Mouse (Mus musculus) liver, adult 2 months (tissue): ENCODE measurements around the gene Gm17482. TPM values are rescaled to one million over a fixed set of nuclear protein-coding genes. Genes with fewer than 3 reads are reported as not detected.

Source experiments
- DNase-seq: peaks from one replicate; pipeline ENCODE4 v3.0.0-alpha.2; 2011; ENCODE audit warnings: low read depth, low spot score; ENCODE audit errors: extremely low read depth
- H3K27ac ChIP-seq: fragments of 200-500 bp; replicated peaks from 2 replicates; pipeline ENCODE4 v1.5.1; 2012; ENCODE audit warnings: low read depth, mild to moderate bottlenecking, control low read depth, inconsistent platforms, low read length; ENCODE audit not compliant: insufficient read depth
- H3K27me3 ChIP-seq: fragments of 200-500 bp; 2 replicates; pipeline ENCODE4 v1.6.1; 2012; ENCODE audit warnings: mild to moderate bottlenecking, moderate library complexity, low read length, inconsistent platforms; ENCODE audit not compliant: control insufficient read depth, insufficient read depth
- H3K36me3 ChIP-seq: fragments of 200-500 bp; 2 replicates; pipeline ENCODE4 v1.6.1; 2012; ENCODE audit warnings: low read length, inconsistent platforms; ENCODE audit not compliant: control insufficient read depth, insufficient read depth
- H3K4me1 ChIP-seq: fragments of 200-500 bp; 2 replicates; pipeline ENCODE4 v1.6.1; 2011; ENCODE audit warnings: low read length; ENCODE audit not compliant: control insufficient read depth, insufficient read depth
- H3K4me3 ChIP-seq: fragments of 200-500 bp; 2 replicates; pipeline ENCODE4 v1.5.1; 2011; ENCODE audit warnings: low read depth, mild to moderate bottlenecking, control low read depth, low read length, moderate library complexity; ENCODE audit not compliant: insufficient read depth
- H3K79me2 ChIP-seq: fragments of 200-500 bp; 2 replicates; pipeline ENCODE4 v1.6.1; 2012; ENCODE audit warnings: inconsistent platforms, mild to moderate bottlenecking, low read length, moderate library complexity; ENCODE audit not compliant: control insufficient read depth, insufficient read depth
- H3K9ac ChIP-seq: fragments of 200-500 bp; 2 replicates; pipeline ENCODE4 v1.6.1; 2012; ENCODE audit warnings: low read depth, mild to moderate bottlenecking, control low read depth, inconsistent platforms, low read length
- CTCF ChIP-seq: fragments of 200-500 bp; IDR thresholded peaks from 2 replicates; pipeline ENCODE4 v1.5.1; 2011; ENCODE audit warnings: low read depth, low read length, control low read depth
- POLR2A ChIP-seq: fragments of 200-500 bp; IDR thresholded peaks from 2 replicates; pipeline ENCODE4 v1.6.1; 2011; ENCODE audit warnings: low read length, control low read depth; ENCODE audit not compliant: insufficient read depth; ENCODE audit errors: extremely low read depth
- WGBS: fragments of 180-500 bp; shearing (Covaris S2); methylation state at CpG from one replicate; pipeline ENCODE4 v1.1.7; 2018; 5-methylcytosine and 5-hydroxymethylcytosine counted together
- polyA plus RNA-seq: library from polyadenylated mRNA; depleted of rRNA; stranded (reverse); fragments of >200 nt; gene quantifications from 2 replicates; pipeline ENCODE4 v1.2.3, GENCODE M21; 2012
- total RNA-seq: library from RNA; depleted of rRNA; stranded (reverse); fragments of >200 nt; gene quantifications from 2 replicates; pipeline ENCODE4 v1.2.3, GENCODE M21; 2014

The Gm17482 gene
- total and polyA plus RNA-seq, 2 experiments = not detected

DNA sequence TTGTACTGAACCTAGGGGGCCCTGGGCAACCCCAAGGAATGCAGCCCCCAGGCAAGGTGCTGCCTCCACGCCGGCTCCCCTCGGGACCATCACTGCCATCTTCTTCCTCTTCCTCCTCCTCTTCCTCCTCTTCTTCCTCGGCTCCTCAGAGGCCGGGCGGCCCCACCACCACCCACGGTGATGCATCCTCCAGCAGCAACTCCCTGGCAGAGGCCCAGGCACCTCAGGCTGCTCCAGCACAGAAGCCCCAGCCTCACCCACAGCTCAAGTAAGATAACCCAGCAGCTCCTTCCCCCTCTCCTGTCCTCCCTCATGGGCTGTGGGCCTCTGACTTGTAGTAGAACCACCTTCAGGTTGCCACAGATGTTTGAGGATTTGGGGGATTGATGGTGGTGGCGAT lies 50.9 kb downstream of the Gm17482 start:
- no peaks in the 10 kb centered on the region for H3K27me3 ChIP-seq
- no peak for DNase-seq
- H3K9ac ChIP-seq = no peak overlapping the region
- H3K36me3 ChIP-seq = no peaks in the 10 kb centered on the region
- WGBS = 75% methylated on average over 8 of the region's 8 CpGs
- no peak overlapping the region for H3K27ac ChIP-seq
- no peak overlapping the region for H3K4me3 ChIP-seq
- H3K79me2 ChIP-seq = no peaks in the 10 kb centered on the region
- H3K4me1 ChIP-seq = no peaks in the 10 kb centered on the region
- no peak for TF ChIP-seq POLR2A
- TF ChIP-seq CTCF = no peak

DNA sequence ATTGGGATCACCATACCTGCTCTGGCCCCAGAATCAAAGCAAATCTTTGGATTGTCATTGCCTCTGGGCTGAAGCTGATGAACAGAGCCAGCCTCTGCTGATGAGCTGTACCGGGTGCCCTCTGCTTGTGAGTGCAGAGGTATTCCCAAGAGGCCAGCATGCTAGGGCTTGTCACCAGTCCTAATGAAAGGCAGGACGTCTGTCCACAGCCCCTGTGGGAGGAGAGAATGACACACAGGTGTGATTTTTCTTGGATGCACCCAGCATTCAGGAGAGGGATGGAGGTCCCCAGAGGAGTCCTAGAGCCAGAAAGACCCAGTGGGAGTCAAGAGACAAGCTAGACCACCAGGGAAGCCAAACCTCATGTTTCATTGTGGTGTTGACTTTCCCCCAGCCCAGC lies 52.5 kb downstream of the Gm17482 start:
- TF ChIP-seq POLR2A (no peak), CTCF (no peak)
- Histone ChIP-seq H3K4me1 (no peaks in the 10 kb centered on the region), H3K79me2 (no peaks in the 10 kb centered on the region), H3K27me3 (no peaks in the 10 kb centered on the region), H3K9ac (no peak overlapping the region), H3K36me3 (no peaks in the 10 kb centered on the region), H3K4me3 (no peak overlapping the region), H3K27ac (no peak overlapping the region)
- 77% methylated on average over 2 of the region's 2 CpGs for WGBS
- no peak for DNase-seq

DNA sequence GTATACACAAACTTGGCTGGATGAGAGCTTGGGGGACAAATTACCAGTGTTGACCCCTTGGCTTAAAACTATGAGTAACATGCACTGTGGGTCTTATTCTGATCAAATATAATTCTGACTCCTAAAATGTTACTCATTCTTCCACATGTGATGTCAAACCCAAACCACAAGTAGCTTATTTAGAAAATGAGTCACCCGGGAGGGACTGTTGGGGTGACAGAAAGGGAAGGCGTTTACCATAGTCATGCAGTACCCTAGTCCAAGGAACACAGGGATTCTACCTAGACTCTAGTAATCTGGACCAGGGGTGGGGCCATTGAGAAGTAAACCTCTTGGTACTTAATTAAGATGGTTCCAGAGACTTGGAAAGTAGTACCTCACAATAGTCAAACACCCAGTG lies 57.0 kb downstream of the Gm17482 start:
- H3K9ac ChIP-seq = no peak overlapping the region
- TF ChIP-seq CTCF (no peak), POLR2A (no peak)
- H3K27ac ChIP-seq = no peak overlapping the region
- H3K4me1 ChIP-seq = no peaks in the 10 kb centered on the region
- H3K27me3 ChIP-seq = no peaks in the 10 kb centered on the region
- H3K4me3 ChIP-seq = no peak overlapping the region
- WGBS = 90% methylated on average over 2 of the region's 2 CpGs
- DNase-seq = no peak
- H3K36me3 ChIP-seq = no peaks in the 10 kb centered on the region
- H3K79me2 ChIP-seq = no peaks in the 10 kb centered on the region

DNA sequence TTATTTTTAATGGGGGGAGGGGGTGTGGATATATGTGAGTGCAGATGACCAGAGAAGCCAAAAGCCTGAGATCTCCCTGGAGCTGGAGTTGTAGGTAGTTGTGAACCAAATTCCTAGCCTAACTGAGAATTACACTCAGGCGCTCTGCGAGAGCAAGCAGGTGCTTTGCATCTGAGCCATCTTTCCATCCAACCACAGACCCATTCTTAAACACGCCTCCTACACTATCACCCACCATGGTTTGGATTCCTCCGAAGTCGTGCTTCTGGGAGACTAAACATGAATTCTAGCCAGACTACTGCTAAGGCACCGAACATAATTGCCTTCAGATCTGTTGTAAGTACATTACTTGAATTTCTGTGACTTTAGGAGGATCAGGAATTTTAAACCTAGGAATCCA lies 59.3 kb downstream of the Gm17482 start:
- no peaks in the 10 kb centered on the region for H3K79me2 ChIP-seq
- H3K36me3 ChIP-seq = no peaks in the 10 kb centered on the region
- H3K4me3 ChIP-seq = no peak overlapping the region
- WGBS = 93% methylated on average over 6 of the region's 6 CpGs
- H3K9ac ChIP-seq = no peak overlapping the region
- DNase-seq = no peak
- TF ChIP-seq POLR2A (no peak), CTCF (no peak)
- no peaks in the 10 kb centered on the region for H3K27me3 ChIP-seq
- H3K27ac ChIP-seq = no peak overlapping the region
- H3K4me1 ChIP-seq = no peaks in the 10 kb centered on the region

DNA sequence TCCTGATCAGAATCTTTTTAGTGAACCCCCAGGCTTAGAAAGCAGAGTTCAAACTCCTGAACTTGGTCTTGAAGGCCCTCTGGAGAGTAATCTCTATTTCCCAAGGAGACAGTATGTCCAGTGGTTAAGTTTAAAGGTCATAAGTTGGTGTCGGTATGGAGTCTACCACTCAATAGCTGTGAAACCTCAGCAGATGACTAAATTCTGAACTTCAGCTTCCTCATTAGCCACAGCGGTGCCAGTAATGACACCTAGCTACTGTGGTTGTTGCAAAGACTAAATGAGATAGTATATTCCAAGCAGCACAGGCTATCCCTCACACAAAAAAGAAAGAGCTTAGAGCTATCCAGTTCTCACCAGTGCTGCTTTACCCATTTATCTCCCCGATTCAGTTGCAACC lies 61.1 kb downstream of the Gm17482 start:
- TF ChIP-seq CTCF (no peak), POLR2A (no peak)
- no peaks in the 10 kb centered on the region for H3K79me2 ChIP-seq
- H3K4me3 ChIP-seq = no peak overlapping the region
- no peak for DNase-seq
- H3K36me3 ChIP-seq = no peaks in the 10 kb centered on the region
- no peaks in the 10 kb centered on the region for H3K27me3 ChIP-seq
- no peak overlapping the region for H3K9ac ChIP-seq
- 86% methylated on average over 3 of the region's 3 CpGs for WGBS
- no peaks in the 10 kb centered on the region for H3K4me1 ChIP-seq
- H3K27ac ChIP-seq = no peak overlapping the region

DNA sequence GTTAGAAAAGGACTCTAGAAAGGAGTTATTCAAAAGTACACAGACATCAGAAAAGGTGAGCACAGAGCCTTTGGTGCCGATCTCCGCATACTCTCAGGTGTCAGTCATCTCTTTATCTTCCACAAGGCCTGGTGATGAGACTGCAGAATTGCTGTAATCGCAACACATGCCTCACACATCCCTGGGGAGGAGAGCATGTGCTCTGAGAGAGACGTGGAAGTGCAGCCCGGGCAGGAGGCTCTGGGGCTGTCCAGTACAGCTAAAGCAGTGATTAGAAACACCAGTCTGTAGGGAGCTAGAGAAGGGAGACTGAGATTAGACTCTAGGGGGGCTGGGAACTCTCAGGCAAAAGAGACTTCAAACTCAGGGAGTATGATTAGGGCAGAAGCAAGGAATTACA lies 63.4 kb downstream of the Gm17482 start:
- 90% methylated on average over 5 of the region's 5 CpGs for WGBS
- Histone ChIP-seq H3K9ac (no peak overlapping the region), H3K4me1 (no peaks in the 10 kb centered on the region), H3K27me3 (no peaks in the 10 kb centered on the region), H3K79me2 (no peaks in the 10 kb centered on the region), H3K27ac (no peak overlapping the region), H3K4me3 (no peak overlapping the region), H3K36me3 (no peaks in the 10 kb centered on the region)
- TF ChIP-seq POLR2A (no peak), CTCF (no peak)
- no peak for DNase-seq
